Mouse (Mus musculus) hindbrain, embryonic 12.5 days (tissue): Measurements from ENCODE around the gene Mindy1. TPM values are rescaled to one million over a fixed set of nuclear protein-coding genes. Genes with fewer than 3 reads are reported as not detected.

ENCODE experiments used
- ATAC-seq: fragments of 200-750 bp; cut with Nextera tagmentation; 2 replicates; pipeline ENCODE4 v1.8.0; 2017; ENCODE audit warnings: moderate TSS enrichment; ENCODE audit not compliant: low FRiP score
- H3K27ac ChIP-seq: fragments of 300-500 bp; sonication (generic); 2 replicates; pipeline ENCODE4 v1.5.1; 2016; ENCODE audit warnings: mild to moderate bottlenecking
- H3K27me3 ChIP-seq: fragments of 300-500 bp; sonication (generic); 2 replicates; pipeline ENCODE4 v1.6.1; 2016; ENCODE audit warnings: mild to moderate bottlenecking
- H3K36me3 ChIP-seq: fragments of 300-500 bp; sonication (generic); 2 replicates; pipeline ENCODE4 v1.6.1; 2016; ENCODE audit warnings: mild to moderate bottlenecking
- H3K4me1 ChIP-seq: fragments of 300-500 bp; sonication (generic); 2 replicates; pipeline ENCODE4 v1.6.1; 2016
- H3K4me2 ChIP-seq: fragments of 300-500 bp; sonication (generic); replicated peaks from 2 replicates; pipeline ENCODE4 v1.6.1; 2016; ENCODE audit warnings: mild to moderate bottlenecking
- H3K4me3 ChIP-seq: fragments of 300-500 bp; sonication (generic); 2 replicates; pipeline ENCODE4 v1.5.1; 2016; ENCODE audit warnings: mild to moderate bottlenecking
- H3K9ac ChIP-seq: fragments of 300-500 bp; sonication (generic); 2 replicates; pipeline ENCODE4 v1.6.1; 2016; ENCODE audit warnings: mild to moderate bottlenecking, moderate library complexity
- H3K9me3 ChIP-seq: fragments of 300-500 bp; sonication (generic); replicated peaks from 2 replicates; pipeline ENCODE4 v1.6.1; 2016; ENCODE audit warnings: mild to moderate bottlenecking
- WGBS: fragments of 180-500 bp; shearing (Covaris S2); methylation state at CpG from one replicate; pipeline ENCODE4 v1.1.7; 2016; 5-methylcytosine and 5-hydroxymethylcytosine counted together
- polyA plus RNA-seq: library from polyadenylated mRNA; unstranded; fragments of >200 nt; fragmentation: Nextera tagmentation; extraction: Ambion mirVana; gene quantifications from 2 replicates; pipeline ENCODE4 v1.2.1, GENCODE M21; 2016

The Mindy1 gene
- polyA plus RNA-seq, 1 experiment from 2014 or later, result 45.7 TPM

DNA sequence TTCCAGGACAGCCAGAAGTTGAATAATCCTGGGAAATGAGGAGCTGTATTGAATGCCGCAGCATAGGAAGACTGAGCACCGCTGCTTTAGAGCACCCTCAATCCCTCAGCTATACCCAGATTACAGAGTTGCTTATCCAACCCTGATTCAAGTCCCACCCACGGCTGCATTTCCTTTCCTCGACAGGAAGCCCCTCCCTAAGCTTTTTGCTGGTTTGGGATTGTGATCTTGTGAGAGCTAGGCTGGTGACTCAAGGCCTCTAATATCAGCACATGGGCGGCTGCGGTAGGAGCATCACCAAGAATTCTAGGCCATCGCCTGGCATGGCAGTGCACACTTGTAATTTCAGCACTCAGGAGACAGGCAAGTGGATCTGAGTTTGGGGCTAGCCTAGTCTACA is 5.4 kb downstream of the Mindy1 start:
- Histone ChIP-seq H3K4me2 (no peak overlapping the region), H3K9ac (no peak overlapping the region), H3K27me3 (no peaks in the 10 kb centered on the region), H3K36me3 (peaks cover 27% of the 10 kb centered on the region), H3K9me3 (no peaks in the 10 kb centered on the region), H3K4me1 (peaks cover 17% of the 10 kb centered on the region), H3K4me3 (no peak overlapping the region), H3K27ac (no peak overlapping the region)
- ATAC-seq, result no peak
- 85% methylated on average over 7 of the region's 7 CpGs for WGBS

DNA sequence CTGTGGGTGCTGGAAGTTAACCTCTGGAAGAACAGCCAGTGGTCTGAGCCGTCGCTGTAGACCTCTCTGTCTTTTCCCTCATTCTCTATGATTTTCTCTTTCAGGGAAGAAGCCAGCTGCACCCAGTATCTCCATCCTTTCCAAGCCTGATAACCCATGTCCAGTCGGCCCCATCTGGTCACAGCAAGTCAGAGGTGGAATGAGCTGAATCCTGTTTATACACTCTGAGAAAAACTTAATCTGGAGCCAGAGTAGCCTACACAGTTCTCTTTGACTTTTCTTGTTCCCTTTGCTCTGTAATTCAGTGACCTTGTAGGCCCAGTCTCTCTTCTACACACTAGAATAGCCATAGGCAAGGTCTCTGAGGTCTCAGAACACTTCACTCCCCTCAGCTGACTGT is 6.4 kb downstream of the Mindy1 start:
- Histone ChIP-seq H3K27ac (no peak overlapping the region), H3K36me3 (peaks cover 36% of the 10 kb centered on the region), H3K9me3 (no peaks in the 10 kb centered on the region), H3K4me3 (no peak overlapping the region), H3K4me1 (peaks cover 17% of the 10 kb centered on the region), H3K4me2 (no peak overlapping the region), H3K9ac (no peak overlapping the region), H3K27me3 (no peaks in the 10 kb centered on the region)
- ATAC-seq, result no peak
- 88% methylated on average over 3 of the region's 3 CpGs for WGBS

- WGBS, result 90% methylated on average over 4 of the region's 4 CpGs
- H3K9me3 ChIP-seq, result no peaks in the 10 kb centered on the region
- no peak overlapping the region for H3K4me3 ChIP-seq
- H3K4me1 ChIP-seq, result peaks cover 6% of the 10 kb centered on the region
- no peak overlapping the region for H3K4me2 ChIP-seq
- H3K27ac ChIP-seq, result no peak overlapping the region
- no peak overlapping the region for H3K9ac ChIP-seq
- H3K36me3 ChIP-seq, result peaks cover 53% of the 10 kb centered on the region
- ATAC-seq, result no peak
- no peaks in the 10 kb centered on the region for H3K27me3 ChIP-seq
Observed at GRCm38 (mm10) chr3:95289419-95289818, 8.3 kb downstream of the Mindy1 start.

DNA sequence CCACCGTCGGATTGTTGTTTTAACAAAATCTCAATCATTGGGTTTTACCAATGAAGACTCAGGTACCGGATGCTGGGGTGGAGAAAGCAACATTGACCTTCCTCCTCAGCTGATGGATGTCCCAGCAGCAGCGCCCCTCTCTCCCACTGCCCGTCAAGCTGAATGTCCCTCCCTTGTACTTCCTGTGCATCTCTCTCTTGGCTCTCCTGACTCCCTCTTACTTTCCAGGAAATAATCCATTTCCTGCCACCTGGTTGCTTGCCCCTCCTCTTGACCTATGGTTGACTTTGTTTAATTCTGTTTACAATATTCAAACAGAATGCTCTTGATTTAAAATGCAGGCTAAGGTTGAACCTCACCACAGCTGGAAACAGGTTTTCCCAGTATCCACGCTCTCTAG is 9.0 kb downstream of the Mindy1 start:
- Histone ChIP-seq H3K27me3 (no peaks in the 10 kb centered on the region), H3K4me2 (no peak overlapping the region), H3K36me3 (peaks cover 61% of the 10 kb centered on the region), H3K4me1 (no peaks in the 10 kb centered on the region; the same call in 1 of the 2 replicates), H3K9me3 (no peaks in the 10 kb centered on the region), H3K9ac (no peak overlapping the region), H3K27ac (no peak overlapping the region), H3K4me3 (no peak overlapping the region)
- no peak for ATAC-seq
- WGBS, result 81% methylated on average over 6 of the region's 6 CpGs

DNA sequence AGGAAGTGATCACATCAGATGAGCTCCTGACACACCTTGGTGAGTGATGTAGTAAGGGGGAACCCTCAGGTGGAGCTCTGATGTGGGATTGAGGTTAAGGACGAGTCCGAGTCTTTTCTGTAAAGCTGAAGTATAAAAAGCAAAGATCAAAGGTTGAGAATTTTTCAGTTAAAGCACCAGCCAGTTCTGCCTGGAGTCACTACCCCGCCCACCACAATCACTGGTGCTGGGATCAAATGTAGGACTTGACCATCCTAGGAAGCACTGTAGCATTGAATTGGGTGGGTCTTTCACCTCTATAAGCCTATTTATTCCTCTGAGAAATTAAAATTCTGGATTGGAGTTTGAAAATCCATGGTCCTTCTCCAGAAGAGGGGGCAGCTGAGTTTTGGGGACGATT is 9.9 kb downstream of the Mindy1 start:
- Histone ChIP-seq H3K4me1 (no peaks in the 10 kb centered on the region), H3K9me3 (no peaks in the 10 kb centered on the region), H3K4me3 (no peak overlapping the region), H3K27me3 (no peaks in the 10 kb centered on the region), H3K9ac (no peak overlapping the region), H3K27ac (no peak overlapping the region), H3K36me3 (peaks cover 68% of the 10 kb centered on the region), H3K4me2 (no peak overlapping the region)
- 87% methylated on average over 4 of the region's 4 CpGs for WGBS
- ATAC-seq, result no peak

DNA sequence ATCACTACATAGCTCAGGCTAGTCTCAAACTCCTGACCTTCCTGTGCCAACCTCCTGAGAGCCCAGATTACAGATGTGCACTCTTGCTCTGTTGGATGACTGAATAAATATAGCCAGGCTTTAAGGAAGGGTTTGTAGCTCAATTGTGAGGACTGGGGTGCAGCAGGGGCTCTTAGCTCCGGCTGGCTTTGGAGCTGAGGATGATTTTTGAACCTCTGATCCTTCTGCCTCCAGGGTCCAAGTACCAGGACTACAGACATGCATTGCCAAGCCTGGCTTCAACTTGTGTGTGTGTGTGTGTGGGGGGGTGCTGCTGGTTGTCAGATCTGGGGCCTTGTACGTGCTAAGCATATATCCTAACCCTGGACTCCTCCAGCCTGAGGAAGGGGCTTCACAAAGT is 11.8 kb downstream of the Mindy1 start:
- H3K9ac ChIP-seq, result no peak overlapping the region
- H3K4me1 ChIP-seq, result no peaks in the 10 kb centered on the region
- no peak for ATAC-seq
- H3K4me2 ChIP-seq, result no peak overlapping the region
- no peak overlapping the region for H3K27ac ChIP-seq
- H3K9me3 ChIP-seq, result no peaks in the 10 kb centered on the region
- H3K36me3 ChIP-seq, result peaks cover 70% of the 10 kb centered on the region
- WGBS, result 91% methylated on average over 2 of the region's 2 CpGs
- H3K4me3 ChIP-seq, result no peak overlapping the region
- H3K27me3 ChIP-seq, result no peaks in the 10 kb centered on the region

- Histone ChIP-seq H3K27me3 (no peaks in the 10 kb centered on the region), H3K27ac (no peak overlapping the region), H3K9ac (no peak overlapping the region), H3K4me1 (no peaks in the 10 kb centered on the region), H3K4me2 (no peak overlapping the region), H3K36me3 (peaks cover 64% of the 10 kb centered on the region), H3K4me3 (no peak overlapping the region), H3K9me3 (no peaks in the 10 kb centered on the region)
- ATAC-seq, result no peak
- WGBS, result 87% methylated on average over 11 of the region's 11 CpGs
Observed at GRCm38 (mm10) chr3:95293537-95293936, 12.4 kb downstream of the Mindy1 start.

DNA sequence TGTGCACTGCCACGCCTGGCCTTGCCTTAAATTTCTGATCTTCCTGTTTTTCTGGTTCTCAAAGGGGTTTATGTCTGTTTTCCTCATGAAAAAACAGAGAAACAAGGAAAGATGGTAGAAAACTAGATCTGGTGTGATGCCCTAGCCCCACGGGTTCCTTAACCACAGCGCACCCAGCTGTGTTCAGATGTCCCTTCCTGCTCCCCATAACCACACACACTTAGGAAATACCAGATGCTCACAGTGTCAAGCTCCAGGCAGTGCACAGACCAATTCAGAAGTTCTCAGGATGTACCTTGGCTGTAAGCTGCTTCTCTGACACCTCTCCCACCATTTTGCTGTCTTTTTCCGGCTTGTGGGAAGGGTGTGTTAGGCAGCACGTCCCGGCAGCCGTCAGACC is 13.2 kb downstream of the Mindy1 start:
- Histone ChIP-seq H3K4me3 (no peak overlapping the region), H3K36me3 (peaks cover 61% of the 10 kb centered on the region), H3K9ac (no peak overlapping the region), H3K4me2 (no peak overlapping the region), H3K27me3 (no peaks in the 10 kb centered on the region), H3K9me3 (no peaks in the 10 kb centered on the region), H3K4me1 (no peaks in the 10 kb centered on the region), H3K27ac (no peak overlapping the region)
- WGBS, result 92% methylated on average over 7 of the region's 7 CpGs
- ATAC-seq, result no peak

GRCm38 (mm10) chr3:95294718-95295117 is 13.6 kb downstream of the Mindy1 start:
- H3K27ac ChIP-seq, result no peak overlapping the region
- no peak overlapping the region for H3K9ac ChIP-seq
- no peak overlapping the region for H3K4me3 ChIP-seq
- no peaks in the 10 kb centered on the region for H3K27me3 ChIP-seq
- no peaks in the 10 kb centered on the region for H3K4me1 ChIP-seq
- 87% methylated on average over 5 of the region's 5 CpGs for WGBS
- H3K9me3 ChIP-seq, result no peaks in the 10 kb centered on the region
- ATAC-seq, result no peak
- H3K36me3 ChIP-seq, result peaks cover 61% of the 10 kb centered on the region
- H3K4me2 ChIP-seq, result no peak overlapping the region

- no peaks in the 10 kb centered on the region for H3K27me3 ChIP-seq
- peaks cover 60% of the 10 kb centered on the region for H3K36me3 ChIP-seq
- H3K9ac ChIP-seq, result no peak overlapping the region
- no peak overlapping the region for H3K4me2 ChIP-seq
- ATAC-seq, result no peak
- 80% methylated on average over 11 of the region's 11 CpGs for WGBS
- H3K4me3 ChIP-seq, result no peak overlapping the region
- H3K27ac ChIP-seq, result no peak overlapping the region
- no peaks in the 10 kb centered on the region for H3K4me1 ChIP-seq
- H3K9me3 ChIP-seq, result no peaks in the 10 kb centered on the region
Observed at GRCm38 (mm10) chr3:95295321-95296102, 14.4 kb downstream of the Mindy1 start.

DNA sequence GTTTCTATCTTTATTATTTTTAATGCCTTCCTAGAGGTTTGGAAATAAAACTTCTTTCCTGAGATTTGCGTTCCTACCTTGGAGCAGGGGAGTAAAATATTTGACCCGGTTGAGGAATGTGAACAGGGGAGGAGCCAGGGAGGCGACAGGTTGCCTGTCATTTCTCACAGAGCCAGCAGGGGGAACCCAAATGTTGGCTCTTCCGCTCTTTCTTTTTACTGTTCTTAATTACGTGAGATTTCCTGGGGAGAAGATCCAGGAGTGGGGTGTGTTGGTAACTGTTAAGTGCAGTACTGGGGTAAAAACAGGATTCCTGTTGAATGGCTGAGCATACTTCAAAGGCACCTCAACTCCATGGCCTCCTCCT is 14.9 kb downstream of the Mindy1 start:
- no peak for ATAC-seq

DNA sequence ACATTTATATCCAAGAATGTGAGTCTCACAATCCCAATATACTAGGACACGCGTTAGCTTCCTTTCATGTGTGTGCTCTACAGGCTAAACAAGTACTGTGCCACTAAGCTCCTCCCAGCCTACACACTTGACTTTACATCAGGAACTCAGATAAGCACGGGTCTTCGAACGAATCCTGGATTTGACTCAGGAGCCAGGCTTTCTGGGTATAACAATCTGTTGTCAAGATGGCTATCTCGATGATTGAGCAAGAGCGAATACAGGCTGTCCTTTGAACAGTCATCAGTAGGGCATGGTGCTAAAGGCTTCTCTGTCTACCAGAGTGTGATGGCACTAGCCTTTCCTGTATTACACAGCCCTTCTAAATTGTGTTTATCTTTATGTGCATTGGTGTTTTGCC is 16.9 kb downstream of the Mindy1 start:
- Histone ChIP-seq H3K4me2 (no peak overlapping the region), H3K4me3 (no peak overlapping the region), H3K9me3 (no peaks in the 10 kb centered on the region), H3K27me3 (no peaks in the 10 kb centered on the region), H3K27ac (no peak overlapping the region), H3K4me1 (no peaks in the 10 kb centered on the region), H3K36me3 (peaks cover 37% of the 10 kb centered on the region), H3K9ac (no peak overlapping the region)
- ATAC-seq, result no peak
- WGBS, result 89% methylated on average over 7 of the region's 7 CpGs

More for the DNA sequence above, 14.9 kb downstream of the Mindy1 start:
- Histone ChIP-seq H3K4me2 (no peak overlapping the region), H3K4me3 (no peak overlapping the region), H3K9me3 (no peaks in the 10 kb centered on the region), H3K27ac (no peak overlapping the region), H3K36me3 (peaks cover 54% of the 10 kb centered on the region), H3K9ac (no peak overlapping the region), H3K4me1 (no peaks in the 10 kb centered on the region), H3K27me3 (no peaks in the 10 kb centered on the region)
- 15% methylated on average over 5 of the region's 5 CpGs for WGBS

GRCm38 (mm10) chr3:95301204-95301796 is 20.2 kb downstream of the Mindy1 start:
- H3K36me3 ChIP-seq, result peaks cover 9% of the 10 kb centered on the region
- no peak overlapping the region for H3K27ac ChIP-seq
- H3K27me3 ChIP-seq, result no peaks in the 10 kb centered on the region
- H3K9ac ChIP-seq, result no peak overlapping the region
- H3K4me2 ChIP-seq, result no peak overlapping the region
- no peak overlapping the region for H3K4me3 ChIP-seq
- WGBS, result 83% methylated on average over 3 of the region's 3 CpGs
- no peak for ATAC-seq
- H3K9me3 ChIP-seq, result no peaks in the 10 kb centered on the region
- H3K4me1 ChIP-seq, result no peaks in the 10 kb centered on the region
